Mouse (Mus musculus): Measurements from ENCODE around the gene Apoc3.

- TF ChIP-seq CTCF (IDR thresholded peaks at IDR 0.05; ENCODE audit: low read depth) (no peak), EP300 (IDR thresholded peaks at IDR 0.05; ENCODE audit: low read depth) (no peak)
Measured at GRCm38 (mm10) chr9:46199609-46200008, 35.8 kb downstream of the Apoc3 start.

All from heart, postnatal 0 days (tissue).